Mouse (Mus musculus): Measurements from ENCODE around the gene Palm3. TPM values are rescaled to one million over a fixed set of nuclear protein-coding genes. Genes with fewer than 3 reads are reported as not detected.
"Not testable (repeated sequence)": the region's sequence is repeated elsewhere in the genome, so short reads cannot be mapped to it uniquely, and the experiment has no call there.

Gene Palm3
- polyA plus RNA-seq, 1 experiment from 2014 or later: 2.0 TPM

GRCm38 (mm10) chr8:83978200-83978599 lies 43.1 kb upstream of the Palm3 start:
- Histone ChIP-seq H3K27ac (ENCODE audit: low read depth, low read length) (no peak overlapping the region), H3K4me2 (no peak overlapping the region), H3K4me3 (ENCODE audit: low read depth, low read length) (no peak overlapping the region), H3K36me3 (ENCODE audit: control insufficient read depth, insufficient read depth, low read length) (peaks cover 9% of the 10 kb centered on the region), H3K9me3 (ENCODE audit: control insufficient read depth, low read length) (no peaks in the 10 kb centered on the region), H3K4me1 (ENCODE audit: control insufficient read depth, insufficient read depth, low read length) (peaks cover 13% of the 10 kb centered on the region), H3K27me3 (ENCODE audit: control insufficient read depth, insufficient read depth, low read length) (no peaks in the 10 kb centered on the region), H3K9ac (ENCODE audit: low read length) (no peak overlapping the region)
- 76% methylated on average over 9 of the region's 9 CpGs for WGBS
- ATAC-seq (ENCODE audit: low FRiP score): no peak
- DNase-seq (ENCODE audit: low spot score, missing footprints): no peak

GRCm38 (mm10) chr8:83980250-83980649 lies 41.0 kb upstream of the Palm3 start:
- Histone ChIP-seq H3K4me2 (no peak overlapping the region), H3K4me3 (ENCODE audit: low read depth, low read length) (no peak overlapping the region), H3K36me3 (ENCODE audit: control insufficient read depth, insufficient read depth, low read length) (peaks cover 12% of the 10 kb centered on the region), H3K27ac (ENCODE audit: low read depth, low read length) (no peak overlapping the region), H3K27me3 (ENCODE audit: control insufficient read depth, insufficient read depth, low read length) (no peaks in the 10 kb centered on the region), H3K9ac (ENCODE audit: low read length) (no peak overlapping the region), H3K4me1 (ENCODE audit: control insufficient read depth, insufficient read depth, low read length) (no peaks in the 10 kb centered on the region), H3K9me3 (ENCODE audit: control insufficient read depth, low read length) (no peaks in the 10 kb centered on the region)
- DNase-seq (ENCODE audit: low spot score, missing footprints): no peak
- 92% methylated on average over 1 of the region's 1 CpGs for WGBS
- no peak for ATAC-seq (ENCODE audit: low FRiP score)

- H3K27ac ChIP-seq (ENCODE audit: low read depth, low read length): no peak overlapping the region
- DNase-seq (ENCODE audit: low spot score, missing footprints) (no peak), ATAC-seq (ENCODE audit: low FRiP score) (no peak)
- H3K4me1 ChIP-seq (ENCODE audit: control insufficient read depth, insufficient read depth, low read length): no peaks in the 10 kb centered on the region
- H3K9me3 ChIP-seq (ENCODE audit: control insufficient read depth, low read length): no peaks in the 10 kb centered on the region
- H3K27me3 ChIP-seq (ENCODE audit: control insufficient read depth, insufficient read depth, low read length): no peaks in the 10 kb centered on the region
- no peak overlapping the region for H3K9ac ChIP-seq (ENCODE audit: low read length)
- 90% methylated on average over 8 of the region's 8 CpGs for WGBS
- H3K36me3 ChIP-seq (ENCODE audit: control insufficient read depth, insufficient read depth, low read length): peaks cover 12% of the 10 kb centered on the region
- no peak overlapping the region for H3K4me3 ChIP-seq (ENCODE audit: low read depth, low read length)
- no peak overlapping the region for H3K4me2 ChIP-seq
Observed at GRCm38 (mm10) chr8:83980845-83981244, 40.4 kb upstream of the Palm3 start.

- no peaks in the 10 kb centered on the region for H3K4me1 ChIP-seq (ENCODE audit: control insufficient read depth, insufficient read depth, low read length)
- peaks cover 13% of the 10 kb centered on the region for H3K36me3 ChIP-seq (ENCODE audit: control insufficient read depth, insufficient read depth, low read length)
- no peak overlapping the region for H3K4me3 ChIP-seq (ENCODE audit: low read depth, low read length)
- ATAC-seq (ENCODE audit: low FRiP score) (no peak), DNase-seq (ENCODE audit: low spot score, missing footprints) (no peak)
- no peaks in the 10 kb centered on the region for H3K27me3 ChIP-seq (ENCODE audit: control insufficient read depth, insufficient read depth, low read length)
- no peak overlapping the region for H3K4me2 ChIP-seq
- H3K9me3 ChIP-seq (ENCODE audit: control insufficient read depth, low read length): no peaks in the 10 kb centered on the region
- H3K27ac ChIP-seq (ENCODE audit: low read depth, low read length): no peak overlapping the region
- H3K9ac ChIP-seq (ENCODE audit: low read length): no peak overlapping the region
- 97% methylated on average over 7 of the region's 7 CpGs for WGBS
Observed at GRCm38 (mm10) chr8:83981533-83981932, 39.7 kb upstream of the Palm3 start.

GRCm38 (mm10) chr8:83982449-83982848 lies 38.8 kb upstream of the Palm3 start:
- Histone ChIP-seq H3K9me3 (ENCODE audit: control insufficient read depth, low read length) (no peaks in the 10 kb centered on the region), H3K9ac (ENCODE audit: low read length) (no peak overlapping the region), H3K36me3 (ENCODE audit: control insufficient read depth, insufficient read depth, low read length) (peaks cover 20% of the 10 kb centered on the region), H3K4me3 (ENCODE audit: low read depth, low read length) (no peak overlapping the region), H3K4me2 (no peak overlapping the region), H3K27ac (ENCODE audit: low read depth, low read length) (no peak overlapping the region), H3K27me3 (ENCODE audit: control insufficient read depth, insufficient read depth, low read length) (no peaks in the 10 kb centered on the region), H3K4me1 (ENCODE audit: control insufficient read depth, insufficient read depth, low read length) (no peaks in the 10 kb centered on the region)
- DNase-seq (ENCODE audit: low spot score, missing footprints) (no peak), ATAC-seq (ENCODE audit: low FRiP score) (no peak)
- WGBS: 86% methylated on average over 4 of the region's 4 CpGs

GRCm38 (mm10) chr8:83983222-83983621 lies 38.0 kb upstream of the Palm3 start:
- not testable (repeated sequence) for H3K4me1 ChIP-seq (ENCODE audit: control insufficient read depth, insufficient read depth, low read length); H3K4me2 ChIP-seq; H3K27me3 ChIP-seq (ENCODE audit: control insufficient read depth, insufficient read depth, low read length); H3K9ac ChIP-seq (ENCODE audit: low read length); H3K9me3 ChIP-seq (ENCODE audit: control insufficient read depth, low read length); H3K4me3 ChIP-seq (ENCODE audit: low read depth, low read length); ATAC-seq (ENCODE audit: low FRiP score); DNase-seq (ENCODE audit: low spot score, missing footprints); H3K27ac ChIP-seq (ENCODE audit: low read depth, low read length)
- H3K36me3 ChIP-seq (ENCODE audit: control insufficient read depth, insufficient read depth, low read length): peaks cover 21% of the 10 kb centered on the region
- WGBS: 99% methylated on average over 2 of the region's 2 CpGs

- H3K27me3 ChIP-seq (ENCODE audit: control insufficient read depth, insufficient read depth, low read length): no peaks in the 10 kb centered on the region
- WGBS: 92% methylated on average over 7 of the region's 7 CpGs
- H3K4me2 ChIP-seq: no peak overlapping the region
- ATAC-seq (ENCODE audit: low FRiP score) (no peak), DNase-seq (ENCODE audit: low spot score, missing footprints) (no peak)
- no peaks in the 10 kb centered on the region for H3K4me1 ChIP-seq (ENCODE audit: control insufficient read depth, insufficient read depth, low read length)
- no peak overlapping the region for H3K27ac ChIP-seq (ENCODE audit: low read depth, low read length)
- H3K4me3 ChIP-seq (ENCODE audit: low read depth, low read length): no peak overlapping the region
- no peak overlapping the region for H3K9ac ChIP-seq (ENCODE audit: low read length)
- no peaks in the 10 kb centered on the region for H3K9me3 ChIP-seq (ENCODE audit: control insufficient read depth, low read length)
- peaks cover 25% of the 10 kb centered on the region for H3K36me3 ChIP-seq (ENCODE audit: control insufficient read depth, insufficient read depth, low read length)
Observed at GRCm38 (mm10) chr8:83989243-83989642, 32.0 kb upstream of the Palm3 start.

- no peak overlapping the region for H3K27ac ChIP-seq (ENCODE audit: low read depth, low read length)
- no peak overlapping the region for H3K4me3 ChIP-seq (ENCODE audit: low read depth, low read length)
- ATAC-seq (ENCODE audit: low FRiP score) (no peak), DNase-seq (ENCODE audit: low spot score, missing footprints) (no peak)
- H3K27me3 ChIP-seq (ENCODE audit: control insufficient read depth, insufficient read depth, low read length): no peaks in the 10 kb centered on the region
- no peaks in the 10 kb centered on the region for H3K4me1 ChIP-seq (ENCODE audit: control insufficient read depth, insufficient read depth, low read length)
- no peak overlapping the region for H3K9ac ChIP-seq (ENCODE audit: low read length)
- H3K36me3 ChIP-seq (ENCODE audit: control insufficient read depth, insufficient read depth, low read length): peaks cover 27% of the 10 kb centered on the region
- WGBS: 93% methylated on average over 14 of the region's 14 CpGs
- H3K9me3 ChIP-seq (ENCODE audit: control insufficient read depth, low read length): no peaks in the 10 kb centered on the region
- no peak overlapping the region for H3K4me2 ChIP-seq
Observed at GRCm38 (mm10) chr8:83990170-83990569, 31.1 kb upstream of the Palm3 start.

- H3K4me3 ChIP-seq (ENCODE audit: low read depth, low read length): no peak overlapping the region
- H3K27ac ChIP-seq (ENCODE audit: low read depth, low read length): no peak overlapping the region
- peaks cover 19% of the 10 kb centered on the region for H3K36me3 ChIP-seq (ENCODE audit: control insufficient read depth, insufficient read depth, low read length)
- 81% methylated on average over 2 of the region's 2 CpGs for WGBS
- ATAC-seq (ENCODE audit: low FRiP score) (no peak), DNase-seq (ENCODE audit: low spot score, missing footprints) (no peak)
- H3K4me2 ChIP-seq: no peak overlapping the region
- H3K4me1 ChIP-seq (ENCODE audit: control insufficient read depth, insufficient read depth, low read length): peaks cover 3% of the 10 kb centered on the region; the same call in 1 of the 2 replicates
- H3K9ac ChIP-seq (ENCODE audit: low read length): no peak overlapping the region
- H3K27me3 ChIP-seq (ENCODE audit: control insufficient read depth, insufficient read depth, low read length): no peaks in the 10 kb centered on the region
- no peaks in the 10 kb centered on the region for H3K9me3 ChIP-seq (ENCODE audit: control insufficient read depth, low read length)
Observed at GRCm38 (mm10) chr8:83992488-83992887, 28.8 kb upstream of the Palm3 start.

- peaks cover 16% of the 10 kb centered on the region for H3K36me3 ChIP-seq (ENCODE audit: control insufficient read depth, insufficient read depth, low read length)
- H3K4me2 ChIP-seq: no peak overlapping the region
- H3K27ac ChIP-seq (ENCODE audit: low read depth, low read length): no peak overlapping the region
- H3K4me1 ChIP-seq (ENCODE audit: control insufficient read depth, insufficient read depth, low read length): peaks cover 10% of the 10 kb centered on the region
- H3K9ac ChIP-seq (ENCODE audit: low read length): no peak overlapping the region
- ATAC-seq (ENCODE audit: low FRiP score): no peak
- no peak overlapping the region for H3K4me3 ChIP-seq (ENCODE audit: low read depth, low read length)
- no peaks in the 10 kb centered on the region for H3K9me3 ChIP-seq (ENCODE audit: control insufficient read depth, low read length)
- H3K27me3 ChIP-seq (ENCODE audit: control insufficient read depth, insufficient read depth, low read length): no peaks in the 10 kb centered on the region
- 83% methylated on average over 3 of the region's 3 CpGs for WGBS
- DNase-seq (ENCODE audit: low spot score, missing footprints): no peak
Observed at GRCm38 (mm10) chr8:83994030-83994429, 27.2 kb upstream of the Palm3 start.

All from midbrain, embryonic 11.5 days (tissue).